Mouse (Mus musculus) liver, adult 2 months (tissue): ENCODE measurements at regions not wholly inside any gene's neighbourhood (a gene's known extent, or its start where the extent isn't known, plus 50 kb on each side); places are given as distances from the start of the nearest gene placed in this dataset.

Source experiments
- CTCF ChIP-seq: fragments of 200-500 bp; IDR thresholded peaks from 2 replicates; pipeline ENCODE4 v1.5.1; 2011; ENCODE audit warnings: low read depth, low read length, control low read depth
- POLR2A ChIP-seq: fragments of 200-500 bp; IDR thresholded peaks from 2 replicates; pipeline ENCODE4 v1.6.1; 2011; ENCODE audit warnings: low read length, control low read depth; ENCODE audit not compliant: insufficient read depth; ENCODE audit errors: extremely low read depth

- no peak for TF ChIP-seq CTCF
- no peak for TF ChIP-seq POLR2A
Observed at GRCm38 (mm10) chr8:75348047-75348446, 58.3 kb downstream of the Gm10358 start.
